Mouse (Mus musculus) limb, embryonic 12.5 days (tissue): ENCODE data around the gene Cdkn2aipnl. TPM values are rescaled to one million over a fixed set of nuclear protein-coding genes. Genes with fewer than 3 reads are reported as not detected.

Source experiments
- ATAC-seq: fragments of 200-750 bp; cut with Nextera tagmentation; 2 replicates; pipeline ENCODE4 v1.8.0; 2017; ENCODE audit warnings: low read depth, moderate TSS enrichment; ENCODE audit not compliant: insufficient number of reproducible peaks, insufficient read depth, low FRiP score, low TSS enrichment
- H3K27ac ChIP-seq: fragments of 300-500 bp; sonication (generic); 2 replicates; pipeline ENCODE4 v1.5.1; 2016; ENCODE audit warnings: mild to moderate bottlenecking, moderate library complexity
- H3K27me3 ChIP-seq: fragments of 300-500 bp; sonication (generic); 2 replicates; pipeline ENCODE4 v1.6.1; 2016; ENCODE audit warnings: mild to moderate bottlenecking, moderate library complexity
- H3K36me3 ChIP-seq: fragments of 300-500 bp; sonication (generic); 2 replicates; pipeline ENCODE4 v1.6.1; 2016; ENCODE audit warnings: mild to moderate bottlenecking, moderate library complexity
- H3K4me1 ChIP-seq: fragments of 300-500 bp; sonication (generic); replicated peaks from 2 replicates; pipeline ENCODE4 v1.6.1; 2016
- H3K4me2 ChIP-seq: fragments of 300-500 bp; sonication (generic); 2 replicates; pipeline ENCODE4 v1.6.1; 2016; ENCODE audit warnings: mild to moderate bottlenecking, moderate library complexity
- H3K4me3 ChIP-seq: fragments of 300-500 bp; sonication (generic); replicated peaks from 2 replicates; pipeline ENCODE4 v1.5.1; 2016; ENCODE audit warnings: mild to moderate bottlenecking
- H3K9ac ChIP-seq: fragments of 300-500 bp; sonication (generic); replicated peaks from 2 replicates; pipeline ENCODE4 v1.6.1; 2016; ENCODE audit warnings: mild to moderate bottlenecking, moderate library complexity
- H3K9me3 ChIP-seq: fragments of 300-500 bp; sonication (generic); 2 replicates; pipeline ENCODE4 v1.6.1; 2016; ENCODE audit warnings: mild to moderate bottlenecking, moderate library complexity
- WGBS: fragments of 180-500 bp; shearing (Covaris S2); methylation state at CpG from one replicate; pipeline ENCODE4 v1.1.7; 2016; 5-methylcytosine and 5-hydroxymethylcytosine counted together
- polyA plus RNA-seq: library from polyadenylated mRNA; unstranded; fragments of >200 nt; fragmentation: Nextera tagmentation; extraction: Ambion mirVana; gene quantifications from 2 replicates; pipeline ENCODE4 v1.2.1, GENCODE M21; 2016

Cdkn2aipnl gene
- polyA plus RNA-seq, 1 experiment from 2014 or later, result 107 TPM

GRCm38 (mm10) chr11:51949155-51949840 is 18.2 kb upstream of the Cdkn2aipnl start:
- no peak overlapping the region for H3K27ac ChIP-seq
- ATAC-seq, result no peak
- WGBS, result 77% methylated on average over 9 of the region's 9 CpGs
- H3K4me1 ChIP-seq, result peaks cover 16% of the 10 kb centered on the region
- H3K36me3 ChIP-seq, result no peaks in the 10 kb centered on the region
- H3K27me3 ChIP-seq, result peaks cover 16% of the 10 kb centered on the region; the same call in 1 of the 2 replicates
- no peak overlapping the region for H3K4me2 ChIP-seq
- no peak overlapping the region for H3K9ac ChIP-seq
- no peak overlapping the region for H3K4me3 ChIP-seq
- H3K9me3 ChIP-seq, result no peaks in the 10 kb centered on the region

GRCm38 (mm10) chr11:51949919-51950318 is 17.5 kb upstream of the Cdkn2aipnl start:
- no peak overlapping the region for H3K27ac ChIP-seq
- H3K36me3 ChIP-seq, result no peaks in the 10 kb centered on the region
- WGBS, result 93% methylated on average over 9 of the region's 9 CpGs
- H3K27me3 ChIP-seq, result peaks cover 15% of the 10 kb centered on the region; the same call in 1 of the 2 replicates
- H3K9me3 ChIP-seq, result no peaks in the 10 kb centered on the region
- H3K9ac ChIP-seq, result no peak overlapping the region
- H3K4me2 ChIP-seq, result no peak overlapping the region
- no peak overlapping the region for H3K4me3 ChIP-seq
- ATAC-seq, result no peak
- peaks cover 14% of the 10 kb centered on the region for H3K4me1 ChIP-seq

- Histone ChIP-seq H3K4me3 (no peak overlapping the region), H3K9ac (no peak overlapping the region), H3K27me3 (no peaks in the 10 kb centered on the region), H3K27ac (no peak overlapping the region), H3K36me3 (no peaks in the 10 kb centered on the region), H3K4me1 (no peaks in the 10 kb centered on the region), H3K9me3 (no peaks in the 10 kb centered on the region), H3K4me2 (no peak overlapping the region)
- ATAC-seq, result no peak
- WGBS, result 57% methylated on average over 5 of the region's 5 CpGs
Measured at GRCm38 (mm10) chr11:51951861-51952420, 15.5 kb upstream of the Cdkn2aipnl start.

- no peak overlapping the region for H3K9ac ChIP-seq
- no peak overlapping the region for H3K4me2 ChIP-seq
- no peaks in the 10 kb centered on the region for H3K36me3 ChIP-seq
- H3K27me3 ChIP-seq, result no peaks in the 10 kb centered on the region
- no peak overlapping the region for H3K4me3 ChIP-seq
- H3K27ac ChIP-seq, result no peak overlapping the region
- WGBS, result 82% methylated on average over 9 of the region's 9 CpGs
- H3K9me3 ChIP-seq, result peaks cover 4% of the 10 kb centered on the region; the same call in 1 of the 2 replicates
- H3K4me1 ChIP-seq, result no peaks in the 10 kb centered on the region
- no peak for ATAC-seq
Measured at GRCm38 (mm10) chr11:51956112-51956511, 11.3 kb upstream of the Cdkn2aipnl start.

GRCm38 (mm10) chr11:51957760-51958159 is 9.7 kb upstream of the Cdkn2aipnl start:
- ATAC-seq, result no peak
- Histone ChIP-seq H3K4me1 (no peaks in the 10 kb centered on the region), H3K9ac (no peak overlapping the region), H3K27ac (no peak overlapping the region), H3K9me3 (peaks cover 4% of the 10 kb centered on the region; the same call in 1 of the 2 replicates), H3K4me3 (no peak overlapping the region), H3K27me3 (no peaks in the 10 kb centered on the region), H3K36me3 (no peaks in the 10 kb centered on the region), H3K4me2 (no peak overlapping the region)
- WGBS, result 85% methylated on average over 4 of the region's 4 CpGs

- ATAC-seq, result no peak
- Histone ChIP-seq H3K4me1 (no peaks in the 10 kb centered on the region), H3K27me3 (no peaks in the 10 kb centered on the region), H3K36me3 (no peaks in the 10 kb centered on the region), H3K9ac (no peak overlapping the region), H3K9me3 (peaks cover 4% of the 10 kb centered on the region; the same call in 1 of the 2 replicates), H3K27ac (no peak overlapping the region), H3K4me3 (no peak overlapping the region), H3K4me2 (no peak overlapping the region)
- 81% methylated on average over 5 of the region's 5 CpGs for WGBS
Measured at GRCm38 (mm10) chr11:51959511-51959910, 8.0 kb upstream of the Cdkn2aipnl start.

GRCm38 (mm10) chr11:51960061-51960460 is 7.4 kb upstream of the Cdkn2aipnl start:
- Histone ChIP-seq H3K9me3 (peaks cover 4% of the 10 kb centered on the region; the same call in 1 of the 2 replicates), H3K27me3 (no peaks in the 10 kb centered on the region), H3K4me2 (no peak overlapping the region), H3K27ac (no peak overlapping the region), H3K9ac (no peak overlapping the region), H3K4me1 (no peaks in the 10 kb centered on the region), H3K4me3 (no peak overlapping the region), H3K36me3 (no peaks in the 10 kb centered on the region)
- ATAC-seq, result no peak
- 89% methylated on average over 4 of the region's 4 CpGs for WGBS

GRCm38 (mm10) chr11:51960967-51961471 is 6.4 kb upstream of the Cdkn2aipnl start:
- no peaks in the 10 kb centered on the region for H3K36me3 ChIP-seq
- H3K4me2 ChIP-seq, result no peak overlapping the region
- no peaks in the 10 kb centered on the region for H3K27me3 ChIP-seq
- no peak for ATAC-seq
- H3K27ac ChIP-seq, result no peak overlapping the region
- H3K9me3 ChIP-seq, result peaks cover 4% of the 10 kb centered on the region; the same call in 1 of the 2 replicates
- H3K9ac ChIP-seq, result no peak overlapping the region
- 66% methylated on average over 11 of the region's 11 CpGs for WGBS
- H3K4me1 ChIP-seq, result no peaks in the 10 kb centered on the region
- no peak overlapping the region for H3K4me3 ChIP-seq

GRCm38 (mm10) chr11:51961761-51962160 is 5.7 kb upstream of the Cdkn2aipnl start:
- Histone ChIP-seq H3K4me2 (no peak overlapping the region), H3K4me3 (no peak overlapping the region), H3K9ac (no peak overlapping the region), H3K27ac (no peak overlapping the region), H3K27me3 (no peaks in the 10 kb centered on the region), H3K36me3 (no peaks in the 10 kb centered on the region), H3K9me3 (peaks cover 4% of the 10 kb centered on the region; the same call in 1 of the 2 replicates), H3K4me1 (no peaks in the 10 kb centered on the region)
- WGBS, result 90% methylated on average over 8 of the region's 8 CpGs
- ATAC-seq, result no peak

GRCm38 (mm10) chr11:51962277-51962676 is 5.2 kb upstream of the Cdkn2aipnl start:
- Histone ChIP-seq H3K9ac (no peak overlapping the region), H3K4me2 (no peak overlapping the region), H3K27me3 (no peaks in the 10 kb centered on the region), H3K4me1 (no peaks in the 10 kb centered on the region), H3K27ac (no peak overlapping the region), H3K9me3 (peaks cover 4% of the 10 kb centered on the region; the same call in 1 of the 2 replicates), H3K36me3 (no peaks in the 10 kb centered on the region), H3K4me3 (no peak overlapping the region)
- WGBS, result 93% methylated on average over 7 of the region's 7 CpGs
- ATAC-seq, result no peak

- H3K27me3 ChIP-seq, result no peaks in the 10 kb centered on the region
- no peak for ATAC-seq
- H3K9me3 ChIP-seq, result no peaks in the 10 kb centered on the region
- peaks cover 24% of the 10 kb centered on the region for H3K36me3 ChIP-seq
- 81% methylated on average over 5 of the region's 5 CpGs for WGBS
- no peak overlapping the region for H3K27ac ChIP-seq
- no peak overlapping the region for H3K4me3 ChIP-seq
- H3K4me2 ChIP-seq, result no peak overlapping the region
- no peak overlapping the region for H3K9ac ChIP-seq
- H3K4me1 ChIP-seq, result peaks cover 9% of the 10 kb centered on the region; the same call in 1 of the 2 replicates
Measured at GRCm38 (mm10) chr11:51966651-51967050, 810 bp upstream of the Cdkn2aipnl start.
